Mouse (Mus musculus): Measurements from ENCODE around the gene Megf9.

- TF ChIP-seq CTCF (IDR thresholded peaks at IDR 0.05; ENCODE audit: insufficient read depth, low read length) (no peak), POLR2A (IDR thresholded peaks at IDR 0.05; ENCODE audit: borderline replicate concordance, extremely low read depth, low read depth, low read length) (no peak)
These were observed 125.3 kb downstream of the Megf9 start for GRCm38 (mm10) chr4:70409456-70409855.

Data from lung, adult 2 months (tissue).